In the genomic region with DNA sequence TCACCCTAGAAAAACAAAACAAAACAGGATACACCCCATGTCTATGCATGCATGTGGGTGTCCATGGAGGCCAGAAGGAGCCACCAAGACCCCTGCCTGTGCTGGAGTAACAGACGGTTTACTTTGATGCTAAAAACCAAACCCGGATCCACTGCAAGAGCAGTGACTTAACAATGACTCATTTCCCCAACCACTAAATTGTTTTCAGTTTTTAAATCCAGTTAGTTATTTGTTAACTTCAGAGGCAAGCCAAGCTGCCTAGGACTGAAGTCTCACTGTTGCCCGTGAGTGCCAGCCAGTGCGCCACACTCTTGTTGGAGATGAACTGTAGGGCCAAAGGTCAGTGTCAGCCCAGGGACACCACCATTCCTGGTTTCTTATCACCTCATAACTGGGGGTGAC, we compare ENCODE assay signal across 13 mouse cellular contexts. TPM values are rescaled to one million over a fixed set of nuclear protein-coding genes. Genes with fewer than 3 reads are reported as not detected.
A peak's percentile ranks its signal among the peaks of the same experiment; 100 is the strongest.
DNase-seq lines count a peak whose midpoint lies in the region; ATAC-seq lines count a peak whose summit lies in the region.
"Had no signal": no experiment of that assay in that cellular context is flagged by ENCODE, and none has a peak within 500 bp of the region (broad histone marks: within the 10 kb centered on the region; RNA-seq: fewer than 3 reads in every experiment).

No protein-coding gene starts in this region.

- no peaks in the 10 kb centered on the region for H3K9me3 ChIP-seq in intestine, embryonic 16.5 days (ENCODE audit: control insufficient read depth, low read length)
- H3K9me3 ChIP-seq in midbrain, embryonic 10.5 days (replicated peaks): peaks cover 5% of the 10 kb centered on the region; the same call in 1 of the 2 replicates
- H3K9me3 ChIP-seq: stomach, embryonic 15.5 days had no signal

- peak; percentile 93 for DNase-seq in 416B (ENCODE audit: low read depth)
- DNase-seq in CD8-positive naive resting alpha-beta T cell, adult 2 months (ENCODE audit: low read depth in 2 of 2, low spot score in 2 of 2): peak; percentile 30 to 54
- DNase-seq in kidney, postnatal 36 days: peak; percentile 76 to 85
- no peak for DNase-seq in midbrain, embryonic 10.5 days (ENCODE audit: low spot score)
- DNase-seq in heart, postnatal 14 days: no peak
- no peak for DNase-seq in left cerebral cortex, adult 18-20 months (ENCODE audit: low spot score in 2 of 2)
- DNase-seq in heart, postnatal 36 days: no peak
- DNase-seq: forebrain, postnatal 0 days; heart, adult 11 months; lung, adult 2 months; midbrain, embryonic 14.5 days had no signal

- no peak overlapping the region for H3K4me2 ChIP-seq in intestine, embryonic 16.5 days (ENCODE audit: low read depth, low read length)
- H3K4me2 ChIP-seq: stomach, embryonic 15.5 days had no signal

- H3K4me3 ChIP-seq in intestine, embryonic 16.5 days (ENCODE audit: low read length): no peak overlapping the region
- H3K4me3 ChIP-seq in midbrain, embryonic 10.5 days: no peak overlapping the region
- H3K4me3 ChIP-seq: stomach, embryonic 15.5 days had no signal

- intact Hi-C loops in heart, postnatal 14 days (cut with DNase I): no loop called here
- intact Hi-C loops in heart, postnatal 36 days (cut with DNase I): no loop called here

- H3K4me1 ChIP-seq in intestine, embryonic 16.5 days (ENCODE audit: control insufficient read depth, insufficient read depth, low read length): peaks cover 3% of the 10 kb centered on the region
- no peaks in the 10 kb centered on the region for H3K4me1 ChIP-seq in midbrain, embryonic 10.5 days
- H3K4me1 ChIP-seq: stomach, embryonic 15.5 days had no signal

- H3K27ac ChIP-seq in intestine, embryonic 16.5 days (ENCODE audit: low read length): 0 out of 2 replicates have a peak overlapping the region, but pooled peaks have one; percentile 39
- no peak overlapping the region for H3K27ac ChIP-seq in midbrain, embryonic 10.5 days (replicated peaks)
- H3K27ac ChIP-seq: stomach, embryonic 15.5 days had no signal

- no peaks in the 10 kb centered on the region for H3K27me3 ChIP-seq in intestine, embryonic 16.5 days (replicated peaks; ENCODE audit: control insufficient read depth, insufficient read depth, low read length)
- no peaks in the 10 kb centered on the region for H3K27me3 ChIP-seq in midbrain, embryonic 10.5 days (ENCODE audit: low read depth, poor library complexity, severe bottlenecking)
- H3K27me3 ChIP-seq: stomach, embryonic 15.5 days had no signal

- no peak overlapping the region for H3K9ac ChIP-seq in intestine, embryonic 16.5 days (ENCODE audit: low read depth, low read length)
- H3K9ac ChIP-seq: forebrain, postnatal 0 days; stomach, embryonic 15.5 days had no signal

- peak; percentile 54 for ATAC-seq in intestine, embryonic 16.5 days
- ATAC-seq: forebrain, postnatal 0 days had no signal

- 68% methylated on average over 4 of the region's 4 CpGs for WGBS in intestine, embryonic 16.5 days
- 88% methylated on average over 4 of the region's 4 CpGs for WGBS in midbrain, embryonic 10.5 days

- H3K36me3 ChIP-seq in intestine, embryonic 16.5 days (ENCODE audit: control insufficient read depth, insufficient read depth, low read length): no peaks in the 10 kb centered on the region
- H3K36me3 ChIP-seq in midbrain, embryonic 10.5 days: no peaks in the 10 kb centered on the region
- H3K36me3 ChIP-seq: stomach, embryonic 15.5 days had no signal

RNA-seq across cellular contexts. Expression of gene B4galnt1, which starts 14.6 kb away (rescaled TPM):
- polyA plus RNA-seq in intestine, embryonic 16.5 days (2015; fragmentation: Nextera tagmentation; extraction: Ambion mirVana): 65.6 and 66.7 TPM in 2 replicates
- polyA plus RNA-seq in midbrain, embryonic 10.5 days (2016; fragmentation: Nextera tagmentation; extraction: Ambion mirVana): 4.9 and 6.1 TPM in 2 replicates
- total RNA-seq in heart, postnatal 14 days (2021): 1 to 10 TPM; 2.9 to 3.8 TPM
- total RNA-seq in left cerebral cortex, adult 18-20 months (2021): 100 to 1,000 TPM; 119 to 130 TPM
- 1 to 10 TPM; 1.6 to 2.7 TPM for total RNA-seq in heart, postnatal 36 days (2021)

RNA-seq across cellular contexts. Expression of gene Os9, which starts 29.5 kb away (rescaled TPM):
- 110 and 116 TPM in 2 replicates for polyA plus RNA-seq in intestine, embryonic 16.5 days (2015; fragmentation: Nextera tagmentation; extraction: Ambion mirVana)
- 62.3 and 83.0 TPM in 2 replicates for polyA plus RNA-seq in midbrain, embryonic 10.5 days (2016; fragmentation: Nextera tagmentation; extraction: Ambion mirVana)
- total RNA-seq in heart, postnatal 14 days (2021): 10 to 100 TPM; 29.3 to 34.8 TPM
- total RNA-seq in left cerebral cortex, adult 18-20 months (2021): 100 to 1,000 TPM; 116 to 118 TPM
- 10 to 100 TPM; 25.2 to 29.7 TPM for total RNA-seq in heart, postnatal 36 days (2021)

RNA-seq across cellular contexts. Expression of gene Slc26a10, which starts 30.0 kb away (rescaled TPM):
- 1.0 and 1.1 TPM in 2 replicates for polyA plus RNA-seq in intestine, embryonic 16.5 days (2015; fragmentation: Nextera tagmentation; extraction: Ambion mirVana)
- 0.87 and 1.4 TPM in 2 replicates for polyA plus RNA-seq in midbrain, embryonic 10.5 days (2016; fragmentation: Nextera tagmentation; extraction: Ambion mirVana)
- total RNA-seq in heart, postnatal 14 days (2021): 10 to 100 TPM; 45.5 to 66.9 TPM
- 1 to 10 TPM; 4.3 to 4.6 TPM for total RNA-seq in left cerebral cortex, adult 18-20 months (2021)
- total RNA-seq in heart, postnatal 36 days (2021): 10 to 100 TPM; 17.2 to 23.1 TPM

RNA-seq across cellular contexts. Expression of gene Arhgef25, which starts 39.4 kb away (rescaled TPM):
- polyA plus RNA-seq in intestine, embryonic 16.5 days (2015; fragmentation: Nextera tagmentation; extraction: Ambion mirVana): 44.7 and 46.3 TPM in 2 replicates
- 24.8 and 28.7 TPM in 2 replicates for polyA plus RNA-seq in midbrain, embryonic 10.5 days (2016; fragmentation: Nextera tagmentation; extraction: Ambion mirVana)
- total RNA-seq in heart, postnatal 14 days (2021): 10 to 100 TPM; 17.0 to 17.9 TPM
- 100 to 1,000 TPM; 163 to 215 TPM for total RNA-seq in left cerebral cortex, adult 18-20 months (2021)
- total RNA-seq in heart, postnatal 36 days (2021): 10 to 100 TPM; 12.4 to 12.8 TPM

RNA-seq across cellular contexts. Expression of gene Dtx3, which starts 45.1 kb away (rescaled TPM):
- polyA plus RNA-seq in intestine, embryonic 16.5 days (2015; fragmentation: Nextera tagmentation; extraction: Ambion mirVana): 54.4 and 56.9 TPM in 2 replicates
- 119 and 142 TPM in 2 replicates for polyA plus RNA-seq in midbrain, embryonic 10.5 days (2016; fragmentation: Nextera tagmentation; extraction: Ambion mirVana)
- 10 to 100 TPM; 36.1 to 43.4 TPM for total RNA-seq in heart, postnatal 14 days (2021)
- total RNA-seq in left cerebral cortex, adult 18-20 months (2021): 100 to 1,000 TPM; 198 to 222 TPM
- total RNA-seq in heart, postnatal 36 days (2021): 10 to 100 TPM; 25.8 to 29.4 TPM

Comparison
In these comparisons a context has a peak if more than half of its experiments do, and no peak if none do; other contexts are left out.
1. DNase-seq: peak in 416B (single experiment), CD8-positive naive resting alpha-beta T cell, adult 2 months (2 of 2) and kidney, postnatal 36 days (2 of 2); none in midbrain, embryonic 10.5 days (single experiment), heart, postnatal 14 days (0 of 2), left cerebral cortex, adult 18-20 months (0 of 2) and heart, postnatal 36 days (0 of 2).
2. RNA of gene B4galnt1, which starts 14.6 kb away (total RNA-seq): 119 to 130 TPM in left cerebral cortex, adult 18-20 months; 2.9 to 3.8 TPM in heart, postnatal 14 days and 1.6 to 2.7 TPM in heart, postnatal 36 days; every median in the first group is over 10 times any median in the second.